In genomic region chr4:63682441-63682840, GRCm38 (mm10) we compare ENCODE assay signal across 25 mouse cellular contexts. TPM values are rescaled to one million over a fixed set of nuclear protein-coding genes. Genes with fewer than 3 reads are reported as not detected.
"Had no signal": no experiment of that assay in that cellular context is flagged by ENCODE, and none has a peak within 500 bp of the region (broad histone marks: within the 10 kb centered on the region; RNA-seq: fewer than 3 reads in every experiment).

No protein-coding gene starts in this region.

- H3K4me3 ChIP-seq: liver, embryonic 13.5 days; liver, embryonic 15.5 days; lung, embryonic 15.5 days; midbrain, embryonic 10.5 days; midbrain, embryonic 13.5 days; midbrain, embryonic 15.5 days; myocyte; neural tube, embryonic 13.5 days; neural tube, embryonic 15.5 days had no signal

- H3K27ac ChIP-seq: liver, embryonic 13.5 days; liver, embryonic 15.5 days; lung, embryonic 15.5 days; macrophage; midbrain, embryonic 10.5 days; midbrain, embryonic 13.5 days; midbrain, embryonic 15.5 days; neural tube, embryonic 13.5 days; neural tube, embryonic 15.5 days had no signal

- ATAC-seq: liver, postnatal 0 days; lung, postnatal 0 days; midbrain, embryonic 13.5 days; midbrain, embryonic 15.5 days had no signal

- H3K9me3 ChIP-seq: liver, embryonic 13.5 days; liver, embryonic 15.5 days; lung, embryonic 15.5 days; midbrain, embryonic 10.5 days; midbrain, embryonic 13.5 days; midbrain, embryonic 15.5 days; neural tube, embryonic 13.5 days; neural tube, embryonic 15.5 days had no signal

- H3K27me3 ChIP-seq: liver, embryonic 13.5 days; liver, embryonic 15.5 days; lung, embryonic 15.5 days; midbrain, embryonic 13.5 days; midbrain, embryonic 15.5 days; neural tube, embryonic 13.5 days; neural tube, embryonic 15.5 days had no signal

- H3K9ac ChIP-seq: liver, embryonic 13.5 days; liver, embryonic 15.5 days; liver, postnatal 0 days; lung, embryonic 15.5 days; midbrain, embryonic 13.5 days; midbrain, embryonic 15.5 days; neural tube, embryonic 13.5 days; neural tube, embryonic 15.5 days had no signal

- H3K4me2 ChIP-seq: liver, embryonic 13.5 days; liver, embryonic 15.5 days; lung, embryonic 15.5 days; midbrain, embryonic 13.5 days; midbrain, embryonic 15.5 days; neural tube, embryonic 13.5 days; neural tube, embryonic 15.5 days had no signal

- H3K4me1 ChIP-seq: liver, embryonic 13.5 days; liver, embryonic 15.5 days; midbrain, embryonic 10.5 days; midbrain, embryonic 13.5 days; midbrain, embryonic 15.5 days; neural tube, embryonic 13.5 days; neural tube, embryonic 15.5 days had no signal

- DNase-seq: liver, embryonic 13.5 days; liver, postnatal 0 days; lung, adult 2 months; lung, postnatal 14 days; retina, postnatal 1 day; right cerebral cortex, adult 18-20 months; thymus, adult 18-20 months; thymus, postnatal 14 days; thymus, postnatal 4 days had no signal

- H3K36me3 ChIP-seq: liver, embryonic 13.5 days; liver, embryonic 15.5 days; lung, embryonic 15.5 days; midbrain, embryonic 10.5 days; midbrain, embryonic 13.5 days; midbrain, embryonic 15.5 days; neural tube, embryonic 13.5 days; neural tube, embryonic 15.5 days had no signal

RNA-seq across cellular contexts. Expression of gene Gm11214, which starts 19.3 kb away (rescaled TPM):
- polyA plus RNA-seq: liver, embryonic 13.5 days; liver, embryonic 15.5 days; liver, postnatal 0 days; lung, adult 2 months; lung, embryonic 15.5 days; lung, postnatal 0 days; macrophage; midbrain, embryonic 10.5 days; midbrain, embryonic 13.5 days; midbrain, embryonic 15.5 days; myocyte; neural tube, embryonic 11.5 days; neural tube, embryonic 13.5 days; neural tube, embryonic 15.5 days; spleen, adult 2 months; stomach, embryonic 14.5 days; stomach, embryonic 16.5 days; thymus, postnatal 0 days; urinary bladder, adult 2 months had no signal
